ENCODE assay signal across 8 mouse cellular contexts in the genomic region with DNA sequence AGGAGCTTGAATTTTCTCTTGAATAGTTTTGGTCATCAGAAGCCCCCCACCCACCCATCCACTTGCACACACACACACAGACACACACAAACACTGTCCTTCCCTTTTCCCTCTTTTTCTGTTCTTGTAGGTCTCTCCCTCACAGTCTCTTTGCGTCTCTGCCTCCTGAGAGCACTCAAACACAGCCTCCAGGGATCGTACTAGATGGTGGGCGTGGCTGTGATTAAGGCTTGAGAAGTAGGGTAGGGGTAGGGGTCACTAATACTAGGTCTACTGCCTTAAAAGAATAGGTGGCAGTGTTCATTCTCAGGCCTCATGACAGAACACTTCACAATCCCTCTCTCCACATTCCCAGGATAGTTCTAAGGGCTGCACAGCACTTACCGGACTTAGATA. TPM values are rescaled to one million over a fixed set of nuclear protein-coding genes. Genes with fewer than 3 reads are reported as not detected.
DNase-seq lines count a peak whose midpoint lies in the region; ATAC-seq and TF ChIP-seq lines count a peak whose summit lies in the region.

A gene (minus strand): TSS at position 150 of the 396 bp plus-strand sequence.

- ATAC-seq in forebrain, embryonic 15.5 days (replicated peaks): no peak
- ATAC-seq in intestine, embryonic 16.5 days: no peak
- ATAC-seq in stomach, postnatal 0 days (ENCODE audit: low FRiP score, low TSS enrichment): no peak

- 30% methylated on average over 4 of the region's 4 CpGs for WGBS in kidney, adult 2 months
- 25% methylated on average over 4 of the region's 4 CpGs for WGBS in forebrain, embryonic 15.5 days
- WGBS in intestine, embryonic 16.5 days: 13% methylated on average over 4 of the region's 4 CpGs
- WGBS in stomach, postnatal 0 days: 26% methylated on average over 4 of the region's 4 CpGs

- H3K27me3 ChIP-seq in kidney, adult 2 months (replicated peaks; ENCODE audit: control insufficient read depth, insufficient read depth, low read length): no peaks in the 10 kb centered on the region
- H3K27me3 ChIP-seq in forebrain, embryonic 15.5 days: no peaks in the 10 kb centered on the region
- H3K27me3 ChIP-seq in intestine, embryonic 16.5 days (replicated peaks; ENCODE audit: control insufficient read depth, insufficient read depth, low read length): no peaks in the 10 kb centered on the region
- no peaks in the 10 kb centered on the region for H3K27me3 ChIP-seq in stomach, postnatal 0 days (ENCODE audit: control insufficient read depth, insufficient read depth, low read length)

- H3K27ac ChIP-seq in kidney, adult 2 months (ENCODE audit: insufficient read depth, low read depth, low read length): peak within 1 kb of the TSS; percentile 43; the same call in 1 of the 2 replicates
- H3K27ac ChIP-seq in forebrain, embryonic 15.5 days (replicated peaks): peak within 1 kb of the TSS; percentile 82
- peak within 1 kb of the TSS; percentile 48; the same call in 1 of the 2 replicates for H3K27ac ChIP-seq in intestine, embryonic 16.5 days (ENCODE audit: low read length)
- peak within 1 kb of the TSS; percentile 56; the same call in 1 of the 2 replicates for H3K27ac ChIP-seq in stomach, postnatal 0 days (replicated peaks)

- peak within 1 kb of the TSS; percentile 46 for H3K4me2 ChIP-seq in forebrain, embryonic 15.5 days (replicated peaks)
- peak within 1 kb of the TSS; percentile 69 for H3K4me2 ChIP-seq in intestine, embryonic 16.5 days (ENCODE audit: low read depth, low read length)
- H3K4me2 ChIP-seq in stomach, postnatal 0 days (replicated peaks; ENCODE audit: low read depth): peak within 1 kb of the TSS; percentile 65

- H3K4me3 ChIP-seq in kidney, adult 2 months (ENCODE audit: insufficient read depth, low read depth, low read length): peak within 1 kb of the TSS; percentile 89
- H3K4me3 ChIP-seq in forebrain, embryonic 15.5 days: peak within 1 kb of the TSS; percentile 55
- peak within 1 kb of the TSS; percentile 60 for H3K4me3 ChIP-seq in intestine, embryonic 16.5 days (ENCODE audit: low read length)
- H3K4me3 ChIP-seq in stomach, postnatal 0 days (ENCODE audit: low read depth, low read length): peak within 1 kb of the TSS; percentile 57

- H3K9ac ChIP-seq in forebrain, embryonic 15.5 days (replicated peaks): peak within 1 kb of the TSS; percentile 55
- peak within 1 kb of the TSS; percentile 76 for H3K9ac ChIP-seq in intestine, embryonic 16.5 days (ENCODE audit: low read depth, low read length)
- H3K9ac ChIP-seq in stomach, postnatal 0 days (ENCODE audit: low read length): peak within 1 kb of the TSS; percentile 63

- peaks cover 3% of the 10 kb centered on the region; the same call in 1 of the 2 replicates for H3K4me1 ChIP-seq in kidney, adult 2 months (ENCODE audit: control insufficient read depth, insufficient read depth, low read length)
- peaks cover 19% of the 10 kb centered on the region for H3K4me1 ChIP-seq in forebrain, embryonic 15.5 days
- H3K4me1 ChIP-seq in intestine, embryonic 16.5 days (ENCODE audit: control insufficient read depth, insufficient read depth, low read length): no peaks in the 10 kb centered on the region; the same call in 1 of the 2 replicates
- no peaks in the 10 kb centered on the region; the same call in 1 of the 2 replicates for H3K4me1 ChIP-seq in stomach, postnatal 0 days (replicated peaks; ENCODE audit: control insufficient read depth, insufficient read depth)

- DNase-seq in kidney, adult 2 months: peak; percentile 5
- DNase-seq in kidney, postnatal 36 days: no peak
- peak; percentile 26 for DNase-seq in ZHBTc4 (ENCODE audit: low read depth, low spot score)
- peak; percentile 3 for DNase-seq in lung, postnatal 10 days
- no peak for DNase-seq in stomach, postnatal 0 days (ENCODE audit: low spot score)
- DNase-seq in urinary bladder, adult 18-20 months (ENCODE audit: low spot score in 2 of 2): no peak

- H3K36me3 ChIP-seq in kidney, adult 2 months (ENCODE audit: control insufficient read depth, insufficient read depth, low read length): no peaks in the 10 kb centered on the region
- no peaks in the 10 kb centered on the region; the same call in 1 of the 2 replicates for H3K36me3 ChIP-seq in forebrain, embryonic 15.5 days
- no peaks in the 10 kb centered on the region; the same call in 1 of the 2 replicates for H3K36me3 ChIP-seq in intestine, embryonic 16.5 days (ENCODE audit: control insufficient read depth, insufficient read depth, low read length)
- no peaks in the 10 kb centered on the region for H3K36me3 ChIP-seq in stomach, postnatal 0 days (ENCODE audit: control insufficient read depth, insufficient read depth, low read length)

- H3K9me3 ChIP-seq in forebrain, embryonic 15.5 days: no peaks in the 10 kb centered on the region
- H3K9me3 ChIP-seq in intestine, embryonic 16.5 days (ENCODE audit: control insufficient read depth, low read length): no peaks in the 10 kb centered on the region
- H3K9me3 ChIP-seq in stomach, postnatal 0 days (ENCODE audit: control insufficient read depth, low read length): no peaks in the 10 kb centered on the region

- TF ChIP-seq EP300 in stomach, postnatal 0 days (optimal IDR thresholded peaks at IDR 0.05): no peak

- no peak for TF ChIP-seq CTCF in kidney, adult 2 months (conservative IDR thresholded peaks at IDR 0.05; ENCODE audit: insufficient read depth, insufficient read length, low read depth, low read length)
- no peak for TF ChIP-seq CTCF in stomach, postnatal 0 days (IDR thresholded peaks at IDR 0.05; ENCODE audit: low read depth)

- no peak for TF ChIP-seq POLR2A in kidney, adult 2 months (IDR thresholded peaks at IDR 0.05; ENCODE audit: low read depth, low read length)

RNA-seq across cellular contexts. Expression of the gene that starts here (rescaled TPM):
- 22.0 and 23.3 TPM in 2 replicates for polyA plus RNA-seq in kidney, adult 2 months (2012; rRNA removed)
- 61.9 and 63.1 TPM in 2 replicates for polyA plus RNA-seq in forebrain, embryonic 15.5 days (2015; fragmentation: Nextera tagmentation; extraction: Ambion mirVana)
- 18.5 and 19.5 TPM in 2 replicates for polyA plus RNA-seq in intestine, embryonic 16.5 days (2015; fragmentation: Nextera tagmentation; extraction: Ambion mirVana)
- polyA plus RNA-seq in stomach, postnatal 0 days (2015; fragmentation: Nextera tagmentation; extraction: Ambion mirVana): 12.2 and 13.2 TPM in 2 replicates

Comparison
In these comparisons a context has a peak if more than half of its experiments do, and no peak if none do; other contexts are left out.
1. DNase-seq: peak in kidney, adult 2 months (single experiment), ZHBTc4 (single experiment) and lung, postnatal 10 days (single experiment); none in kidney, postnatal 36 days (0 of 2), stomach, postnatal 0 days (single experiment) and urinary bladder, adult 18-20 months (0 of 2).
2. Peak in every context shown above with its lines, with median percentiles within 50 percentile points of each other: H3K27ac ChIP-seq, H3K4me3 ChIP-seq, H3K4me2 ChIP-seq and H3K9ac ChIP-seq.